Mouse (Mus musculus) adrenal gland, adult 8-10 months (tissue): ENCODE measurements around the gene Cmya5. TPM values are rescaled to one million over a fixed set of nuclear protein-coding genes. Genes with fewer than 3 reads are reported as not detected.
"Not testable (repeated sequence)": the region's sequence is repeated elsewhere in the genome, so short reads cannot be mapped to it uniquely, and the experiment has no call there.

Source experiments
- DNase-seq: peaks from one replicate; pipeline ENCODE4 v3.0.0; 2022
- total RNA-seq, 4 experiments: library from RNA; stranded (reverse); gene quantifications; 2 replicates each; pipeline ENCODE4 v1.2.4; 2022

The Cmya5 gene
- total RNA-seq, 4 experiments from 2014 or later = 0.23 to 0.65 (median 0.43) TPM

GRCm38 (mm10) chr13:93117241-93117640, 27.3 kb downstream of the Cmya5 start:
- DNase-seq = no peak

- DNase-seq = no peak
Measured at GRCm38 (mm10) chr13:93102340-93103090, 42.0 kb downstream of the Cmya5 start.

DNA sequence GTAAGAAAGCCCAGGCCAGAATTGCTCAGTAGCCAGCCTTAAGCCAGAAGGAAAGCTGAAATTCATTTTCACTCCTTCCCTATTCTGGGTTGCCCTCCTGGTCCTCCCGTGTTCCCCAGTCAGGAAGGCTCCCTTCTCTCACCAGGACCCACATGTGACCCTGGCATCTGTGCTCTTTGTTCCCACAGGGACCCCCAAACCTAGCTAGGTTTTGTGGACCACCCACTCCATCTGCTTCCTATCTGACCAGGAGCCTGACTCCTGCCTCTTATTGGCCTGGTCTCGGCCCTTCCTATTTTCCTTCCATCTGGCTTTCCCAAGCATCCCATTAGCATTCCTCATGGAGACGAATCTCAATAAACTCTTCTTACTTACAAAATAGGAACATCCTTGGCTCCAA, 45.9 kb downstream of the Cmya5 start:
- DNase-seq = no peak

DNA sequence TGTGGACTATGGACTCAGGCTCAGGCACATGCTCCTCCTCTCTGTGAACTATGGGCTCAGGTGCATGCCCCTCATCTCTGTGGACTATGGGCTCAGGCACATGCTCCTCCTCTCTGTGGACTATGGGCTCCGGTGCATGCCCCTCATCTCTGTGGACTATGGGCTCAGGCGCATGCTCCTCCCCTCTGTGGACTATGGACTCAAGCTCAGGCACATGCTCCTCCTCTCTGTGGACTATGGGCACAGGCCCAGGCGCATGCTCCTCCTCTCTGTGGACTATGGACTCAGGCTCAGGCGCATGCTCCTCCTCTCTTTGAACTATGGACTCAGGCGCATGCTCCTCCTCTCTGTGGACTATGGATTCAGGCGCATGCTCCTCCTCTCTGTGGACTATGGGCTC, 47.9 kb downstream of the Cmya5 start:
- no peak for DNase-seq

- DNase-seq = no peak
Measured at GRCm38 (mm10) chr13:93095097-93095791, 49.3 kb downstream of the Cmya5 start.

- no peak for DNase-seq
Measured at GRCm38 (mm10) chr13:93094204-93094935, 50.2 kb downstream of the Cmya5 start.

GRCm38 (mm10) chr13:93093697-93094096, 50.8 kb downstream of the Cmya5 start:
- no peak for DNase-seq

- no peak for DNase-seq
Measured at GRCm38 (mm10) chr13:93092916-93093429, 51.6 kb downstream of the Cmya5 start.

GRCm38 (mm10) chr13:93091866-93092455, 52.6 kb downstream of the Cmya5 start:
- no peak for DNase-seq

- DNase-seq = no peak
Measured at GRCm38 (mm10) chr13:93091176-93091575, 53.3 kb downstream of the Cmya5 start.

DNA sequence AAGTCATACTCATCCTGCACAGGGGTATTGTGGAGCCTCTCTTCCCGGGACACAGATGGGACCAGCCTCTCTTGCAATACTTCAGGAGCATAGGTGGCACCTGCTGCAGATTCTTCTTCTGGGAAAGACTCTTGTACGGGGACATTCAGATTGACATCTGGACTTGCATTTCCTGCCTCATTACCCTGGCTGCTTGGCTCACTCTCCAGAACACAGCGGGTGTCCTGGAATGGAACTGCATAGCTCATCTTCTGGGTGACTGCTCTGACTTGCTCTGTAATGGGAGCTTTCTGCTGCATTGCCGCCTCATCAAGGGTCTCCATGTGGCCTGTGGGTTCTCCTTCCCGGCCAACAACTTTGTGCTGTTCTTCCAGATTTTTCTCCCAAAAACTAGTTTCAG, 55.0 kb downstream of the Cmya5 start:
- no peak for DNase-seq

DNA sequence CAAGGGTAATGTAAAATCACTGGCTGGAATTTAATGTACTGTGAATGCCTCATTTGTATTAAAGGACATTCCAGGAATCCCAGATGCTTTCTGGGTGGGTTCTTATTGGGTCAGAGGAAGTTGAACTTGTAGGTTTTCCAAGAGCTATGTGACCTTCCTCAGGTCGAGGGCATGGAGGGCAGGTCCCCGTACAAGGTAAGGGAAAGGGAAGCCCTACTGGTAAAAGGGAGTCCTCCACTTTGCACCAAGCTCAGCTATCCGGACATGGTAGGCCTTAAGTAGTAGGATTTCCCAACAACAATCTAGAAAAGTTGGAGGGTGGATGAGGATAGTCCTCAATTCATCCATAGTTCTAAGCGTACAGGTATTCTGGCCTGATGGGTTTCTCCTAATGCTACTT, 58.8 kb downstream of the Cmya5 start:
- no peak for DNase-seq

DNA sequence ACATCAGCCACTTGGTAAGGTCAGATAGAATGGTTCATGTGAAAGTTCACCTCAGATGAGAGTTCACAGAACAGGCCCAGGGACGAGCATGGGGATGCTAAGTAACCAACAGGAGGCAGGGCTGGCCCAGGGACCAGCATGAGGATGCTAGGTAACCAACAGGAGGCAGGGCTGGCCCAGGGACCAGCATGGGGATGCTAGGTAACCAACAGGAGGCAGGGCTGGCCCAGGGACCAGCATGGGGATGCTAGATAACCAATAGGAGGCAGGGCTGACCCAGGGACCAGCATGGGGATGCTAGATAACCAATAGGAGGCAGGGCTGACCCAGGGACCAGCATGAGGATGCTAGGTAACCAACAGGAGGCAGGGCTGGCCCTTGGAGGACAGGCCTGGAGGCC, 62.2 kb downstream of the Cmya5 start:
- not testable (repeated sequence) for DNase-seq

GRCm38 (mm10) chr13:93080859-93081258, 63.7 kb downstream of the Cmya5 start:
- DNase-seq = no peak

GRCm38 (mm10) chr13:93074147-93074641, 70.3 kb downstream of the Cmya5 start:
- no peak for DNase-seq

GRCm38 (mm10) chr13:93073595-93073994, 70.9 kb downstream of the Cmya5 start:
- DNase-seq = no peak

- DNase-seq = no peak
Measured at GRCm38 (mm10) chr13:93072871-93073411, 71.6 kb downstream of the Cmya5 start.

- DNase-seq = no peak
Measured at GRCm38 (mm10) chr13:93070406-93070805, 74.1 kb downstream of the Cmya5 start.

- DNase-seq = no peak
Measured at GRCm38 (mm10) chr13:93069481-93069880, 75.0 kb downstream of the Cmya5 start.

DNA sequence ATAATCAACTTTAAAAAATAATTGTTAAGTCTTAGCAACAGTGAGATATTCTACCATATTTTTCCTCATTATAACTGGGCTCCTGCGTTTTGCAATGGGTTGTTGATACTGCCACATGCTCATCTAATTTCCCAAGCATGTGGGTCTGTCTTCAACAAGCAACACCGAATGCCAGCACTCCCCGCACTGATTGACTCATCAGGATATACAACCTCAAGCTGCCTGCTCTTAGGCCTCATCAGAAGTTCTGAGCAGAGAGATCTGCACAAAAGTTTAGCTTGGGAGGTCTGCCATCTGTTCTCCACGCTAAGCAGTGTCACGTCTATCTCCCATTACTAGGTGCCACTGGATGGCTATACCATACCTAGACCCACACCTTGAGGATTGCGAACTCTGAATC, 76.2 kb downstream of the Cmya5 start:
- DNase-seq = no peak

DNA sequence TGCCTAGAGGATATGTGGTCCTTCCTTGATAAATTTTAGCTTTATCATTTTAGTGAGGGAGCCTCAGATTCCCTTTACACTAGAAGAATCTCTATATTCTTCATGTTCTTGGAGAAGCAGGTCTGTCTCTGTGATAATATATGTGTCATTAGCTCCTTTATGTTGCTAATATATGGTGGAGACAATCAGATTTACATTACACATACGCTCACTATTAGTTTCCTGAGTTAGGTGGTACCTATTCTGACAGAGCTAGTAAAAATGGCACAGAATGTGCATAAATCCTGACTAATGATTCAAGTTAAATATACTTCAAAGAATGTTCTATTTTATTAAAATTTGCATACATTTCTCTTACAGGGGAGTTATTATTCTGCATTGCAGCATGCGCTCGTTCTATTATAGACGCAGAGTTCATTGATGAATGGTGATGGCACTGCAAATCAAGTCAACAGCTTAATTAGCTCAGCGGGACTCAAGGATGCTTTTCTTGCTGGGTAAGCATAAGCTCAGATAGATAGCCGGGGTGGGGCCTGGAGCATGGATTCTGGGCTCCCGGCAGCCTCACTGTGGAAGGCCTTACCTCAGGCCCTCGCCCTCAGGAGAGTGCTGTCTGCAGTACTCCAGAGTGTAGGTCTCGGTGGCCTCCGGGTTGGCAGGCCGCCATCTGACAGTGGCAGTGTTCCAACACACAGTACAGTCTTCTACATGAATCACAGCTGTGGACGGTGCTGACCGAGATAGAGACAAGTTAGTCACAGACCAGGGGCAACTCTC, 81.5 kb downstream of the Cmya5 start:
- peak; percentile 72 for DNase-seq
